Mouse (Mus musculus): ENCODE measurements around the gene Fancd2os.

- TF ChIP-seq POLR2A (IDR thresholded peaks at IDR 0.05; ENCODE audit: borderline replicate concordance, insufficient read depth, low read length), result no peak
- TF ChIP-seq CTCF (IDR thresholded peaks at IDR 0.05; ENCODE audit: borderline replicate concordance, insufficient read depth, low read depth, low read length), result no peak
Observed at GRCm38 (mm10) chr6:113597945-113598344, 2.6 kb downstream of the Fancd2os start.

Data from cerebellum, adult 2 months (tissue).